Mouse (Mus musculus): ENCODE data around the gene Ifi27.
"Not testable (repeated sequence)": the region's sequence is repeated elsewhere in the genome, so short reads cannot be mapped to it uniquely, and the experiment has no call there.

The Ifi27 gene

GRCm38 (mm10) chr12:103433986-103434731 lies at the start of gene Ifi27:
Ifi27 (plus strand) TSS chr12:103434211.
- DNase-seq (ENCODE audit: low spot score) = no peak

- peak; percentile 98 for DNase-seq (ENCODE audit: low spot score)
Observed at GRCm38 (mm10) chr12:103388505-103389347, 45.3 kb upstream of the Ifi27 start, which contains the start of gene Otub2. Otub2 (plus strand) TSS chr12:103388682.

GRCm38 (mm10) chr12:103389348-103389727 lies 44.7 kb upstream of the Ifi27 start:
- DNase-seq (ENCODE audit: low spot score) = peak; percentile 8

GRCm38 (mm10) chr12:103389982-103390381 lies 44.0 kb upstream of the Ifi27 start:
- DNase-seq (ENCODE audit: low spot score) = no peak

GRCm38 (mm10) chr12:103391098-103391497 lies 42.9 kb upstream of the Ifi27 start:
- DNase-seq (ENCODE audit: low spot score) = no peak

- no peak for DNase-seq (ENCODE audit: low spot score)
Observed at GRCm38 (mm10) chr12:103393528-103393927, 40.5 kb upstream of the Ifi27 start.

GRCm38 (mm10) chr12:103395486-103396275 lies 38.3 kb upstream of the Ifi27 start:
- DNase-seq (ENCODE audit: low spot score) = no peak

GRCm38 (mm10) chr12:103396751-103397150 lies 37.3 kb upstream of the Ifi27 start:
- DNase-seq (ENCODE audit: low spot score) = no peak

- no peak for DNase-seq (ENCODE audit: low spot score)
Observed at GRCm38 (mm10) chr12:103404131-103404530, 29.9 kb upstream of the Ifi27 start.

GRCm38 (mm10) chr12:103407720-103408119 lies 26.3 kb upstream of the Ifi27 start, which contains the start of gene 9330161L09Rik:
9330161L09Rik (minus strand) TSS chr12:103407820.
- DNase-seq (ENCODE audit: low spot score) = no peak

- DNase-seq (ENCODE audit: low spot score) = no peak
Observed at GRCm38 (mm10) chr12:103408144-103408543, 25.9 kb upstream of the Ifi27 start.

- DNase-seq (ENCODE audit: low spot score) = no peak
Observed at GRCm38 (mm10) chr12:103425016-103425728, 8.8 kb upstream of the Ifi27 start.

GRCm38 (mm10) chr12:103425729-103426470 lies 8.1 kb upstream of the Ifi27 start, which contains the start of gene Ddx24:
Ddx24 (minus strand) TSS chr12:103425830.
- peak; percentile 99 for DNase-seq (ENCODE audit: low spot score)

GRCm38 (mm10) chr12:103426710-103427109 lies 7.3 kb upstream of the Ifi27 start:
- DNase-seq (ENCODE audit: low spot score) = no peak

GRCm38 (mm10) chr12:103433430-103433829 lies 581 bp upstream of the Ifi27 start:
- DNase-seq (ENCODE audit: low spot score) = no peak

- no peak for DNase-seq (ENCODE audit: low spot score)
Observed at GRCm38 (mm10) chr12:103434861-103435260, 850 bp downstream of the Ifi27 start.

- no peak for DNase-seq (ENCODE audit: low spot score)
Observed at GRCm38 (mm10) chr12:103437601-103438000, 3.6 kb downstream of the Ifi27 start.

- DNase-seq (ENCODE audit: low spot score) = no peak
Observed at GRCm38 (mm10) chr12:103443524-103443923, 9.5 kb downstream of the Ifi27 start, which contains the start of gene Ifi27l2a. Ifi27l2a (minus strand) TSS chr12:103443680.

GRCm38 (mm10) chr12:103444261-103444660 lies 10.2 kb downstream of the Ifi27 start:
- not testable (repeated sequence) for DNase-seq (ENCODE audit: low spot score)

- no peak for DNase-seq (ENCODE audit: low spot score)
Observed at GRCm38 (mm10) chr12:103445060-103445459, 11.0 kb downstream of the Ifi27 start.

GRCm38 (mm10) chr12:103453361-103453760 lies 19.4 kb downstream of the Ifi27 start:
- no peak for DNase-seq (ENCODE audit: low spot score)

Measured in embryo, embryonic 10.5 days (tissue).